Mouse (Mus musculus): ENCODE results near the gene Fars2.

- TF ChIP-seq POLR2A (IDR thresholded peaks at IDR 0.05; ENCODE audit: borderline replicate concordance, insufficient read depth, low read length) = no peak
- peak; percentile 40; the same call in 1 of the 2 replicates for TF ChIP-seq CTCF (IDR thresholded peaks at IDR 0.05; ENCODE audit: borderline replicate concordance, insufficient read depth, low read depth, low read length)
These were observed 104.7 kb downstream of the Fars2 start for GRCm38 (mm10) chr13:36221897-36222296.
